Mouse (Mus musculus): ENCODE data around the gene Ubald2. TPM values are rescaled to one million over a fixed set of nuclear protein-coding genes. Genes with fewer than 3 reads are reported as not detected.

Gene Ubald2
- polyA plus RNA-seq (2014; fragmentation: Illumina TruSeq; extraction: RNeasy Lipid Tissue Mini Kit (QIAGEN cat#74804); ENCODE audit: low read depth, low replicate concordance) = 4.4 TPM

DNA sequence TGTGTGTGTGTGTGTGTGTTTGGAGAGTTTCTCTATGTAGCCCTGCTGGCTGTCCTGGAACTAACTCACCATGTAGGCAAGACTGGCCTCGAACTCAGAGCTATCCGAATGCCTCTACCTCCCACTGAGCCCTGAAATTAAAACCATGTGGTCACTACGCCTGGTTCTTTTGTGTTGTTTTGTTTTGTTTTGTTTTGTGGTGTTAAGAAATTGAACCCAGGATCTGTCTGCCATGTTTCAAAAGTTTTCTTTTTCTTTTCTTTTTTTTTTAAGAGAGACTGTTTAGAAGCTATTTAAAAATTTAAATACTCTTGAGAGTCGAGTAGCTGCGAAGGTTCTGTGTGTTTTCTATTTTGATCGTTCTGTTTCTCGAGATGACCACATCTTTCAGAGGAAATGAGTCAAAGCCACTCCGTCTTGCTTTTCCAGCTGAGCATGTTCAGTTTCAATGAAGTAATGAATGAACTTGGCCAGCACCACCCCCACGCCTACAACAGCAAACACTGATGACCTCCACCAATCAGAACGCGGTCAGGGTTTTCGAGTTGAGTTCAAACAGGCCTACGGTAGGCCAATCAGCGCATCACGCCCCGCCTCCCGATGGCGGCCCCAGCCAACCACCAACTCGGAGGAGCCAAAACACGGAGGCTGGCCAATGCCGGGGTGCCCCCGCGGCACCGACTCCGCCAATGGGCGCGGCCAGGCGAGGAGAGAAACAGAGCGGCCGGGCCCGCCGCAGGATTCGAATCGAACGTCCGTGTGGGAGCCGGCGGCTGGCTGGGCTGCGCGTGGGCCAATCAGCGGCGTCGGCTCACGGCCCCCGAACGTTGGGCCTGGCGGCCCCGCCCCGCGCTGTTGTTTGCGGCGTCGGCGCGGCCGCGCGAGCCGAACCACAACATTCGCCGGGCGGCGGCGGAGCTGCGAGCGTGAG, at the start of gene Ubald2:
TSS of gene Ubald2 (plus strand) at position 739 of the 931 bp plus-strand sequence.

DNA sequence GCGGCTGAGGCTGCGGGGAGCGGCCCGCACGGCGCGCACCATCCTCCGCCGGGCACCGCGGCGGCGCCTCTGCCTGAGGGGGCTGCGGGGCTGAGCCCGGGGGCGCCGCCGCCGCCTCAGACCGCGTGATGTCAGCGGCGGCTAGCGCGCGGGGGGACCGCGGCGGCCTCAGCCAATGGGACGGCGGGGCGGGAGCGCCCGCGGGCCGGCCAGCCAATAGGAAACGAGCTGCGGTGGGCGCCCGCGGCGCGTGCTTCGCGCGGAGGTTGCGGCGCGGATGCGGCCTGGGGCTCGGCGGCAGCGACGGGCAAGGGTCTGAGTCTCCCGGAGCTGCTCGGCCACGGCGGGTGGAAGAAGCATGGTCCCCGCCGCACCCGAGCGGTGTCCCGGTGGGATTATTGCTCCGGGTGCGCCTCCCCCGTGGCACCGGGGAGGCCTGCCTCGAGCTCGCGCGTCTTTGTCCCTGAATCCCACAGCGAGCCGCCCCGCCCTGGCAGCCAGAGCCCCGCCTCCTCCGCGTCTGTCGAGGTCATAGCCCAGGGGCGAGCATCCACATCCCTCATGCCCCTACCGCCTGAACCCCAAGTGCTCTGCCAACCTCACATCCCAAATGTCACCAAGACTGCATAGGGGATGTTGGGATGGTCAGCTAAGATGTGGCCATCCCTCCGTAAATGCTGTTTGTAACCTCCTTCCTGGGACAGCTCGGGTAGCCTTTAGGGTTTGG, 20.8 kb upstream of the Ubald2 start, which contains the start of gene Rnf157:
TSS of gene Rnf157 (minus strand) at position 129 of the 727 bp plus-strand sequence.

DNA sequence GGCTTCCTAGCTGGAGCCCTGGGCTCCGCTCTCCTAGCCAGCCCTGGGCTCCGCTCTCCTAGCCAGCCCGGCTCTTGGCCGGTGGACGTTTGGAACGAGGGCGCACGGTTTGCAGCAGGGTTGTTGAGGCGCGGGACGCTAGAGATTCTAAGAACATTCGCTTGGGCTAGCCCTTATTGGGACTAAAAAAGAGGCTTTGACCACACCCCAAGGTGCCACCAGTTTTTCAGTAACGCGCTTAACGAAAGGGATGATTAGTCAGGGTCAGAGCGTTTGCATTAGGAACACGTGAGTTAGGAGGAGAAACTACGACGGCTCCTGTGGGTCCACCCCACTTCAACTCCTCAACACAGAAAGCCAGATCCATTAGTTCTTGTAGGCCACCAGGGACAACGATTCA, 32.2 kb downstream of the Ubald2 start, which contains the start of gene Qrich2:
TSS of gene Qrich2 (minus strand) at position 101 of the 400 bp plus-strand sequence.

Other genes with a start within 250 kb of the Ubald2 start
- not detected for gene Ten1, start 235.2 kb upstream of the Ubald2 start, polyA plus RNA-seq (2014; fragmentation: Illumina TruSeq; extraction: RNeasy Lipid Tissue Mini Kit (QIAGEN cat#74804); ENCODE audit: low read depth, low replicate concordance)
- 957 TPM for gene Acox1, start 235.0 kb upstream of the Ubald2 start, polyA plus RNA-seq (2014; fragmentation: Illumina TruSeq; extraction: RNeasy Lipid Tissue Mini Kit (QIAGEN cat#74804); ENCODE audit: low read depth, low replicate concordance)
- not detected for gene Evpl, start 196.0 kb upstream of the Ubald2 start, polyA plus RNA-seq (2014; fragmentation: Illumina TruSeq; extraction: RNeasy Lipid Tissue Mini Kit (QIAGEN cat#74804); ENCODE audit: low read depth, low replicate concordance)
- gene Srp68, start 159.9 kb upstream of the Ubald2 start, polyA plus RNA-seq (2014; fragmentation: Illumina TruSeq; extraction: RNeasy Lipid Tissue Mini Kit (QIAGEN cat#74804); ENCODE audit: low read depth, low replicate concordance) = 7.2 TPM
- gene Galr2, start 153.2 kb upstream of the Ubald2 start, polyA plus RNA-seq (2014; fragmentation: Illumina TruSeq; extraction: RNeasy Lipid Tissue Mini Kit (QIAGEN cat#74804); ENCODE audit: low read depth, low replicate concordance) = not detected
- 7.5 TPM for gene Exoc7, start 126.9 kb upstream of the Ubald2 start, polyA plus RNA-seq (2014; fragmentation: Illumina TruSeq; extraction: RNeasy Lipid Tissue Mini Kit (QIAGEN cat#74804); ENCODE audit: low read depth, low replicate concordance)
- not detected for gene Foxj1, start 98.7 kb upstream of the Ubald2 start, polyA plus RNA-seq (2014; fragmentation: Illumina TruSeq; extraction: RNeasy Lipid Tissue Mini Kit (QIAGEN cat#74804); ENCODE audit: low read depth, low replicate concordance)
- gene Rnf157, start 21.1 kb upstream of the Ubald2 start, polyA plus RNA-seq (2014; fragmentation: Illumina TruSeq; extraction: RNeasy Lipid Tissue Mini Kit (QIAGEN cat#74804); ENCODE audit: low read depth, low replicate concordance) = 0.13 TPM
- gene Qrich2, start 32.1 kb downstream of the Ubald2 start, polyA plus RNA-seq (2014; fragmentation: Illumina TruSeq; extraction: RNeasy Lipid Tissue Mini Kit (QIAGEN cat#74804); ENCODE audit: low read depth, low replicate concordance) = not detected
- gene Prpsap1, start 60.1 kb downstream of the Ubald2 start, polyA plus RNA-seq (2014; fragmentation: Illumina TruSeq; extraction: RNeasy Lipid Tissue Mini Kit (QIAGEN cat#74804); ENCODE audit: low read depth, low replicate concordance) = 28.4 TPM
- not detected for gene Sphk1, start 96.8 kb downstream of the Ubald2 start, polyA plus RNA-seq (2014; fragmentation: Illumina TruSeq; extraction: RNeasy Lipid Tissue Mini Kit (QIAGEN cat#74804); ENCODE audit: low read depth, low replicate concordance)
- 1.7 TPM for gene Ube2o, start 147.4 kb downstream of the Ubald2 start, polyA plus RNA-seq (2014; fragmentation: Illumina TruSeq; extraction: RNeasy Lipid Tissue Mini Kit (QIAGEN cat#74804); ENCODE audit: low read depth, low replicate concordance)
- not detected for gene Aanat, start 152.3 kb downstream of the Ubald2 start, polyA plus RNA-seq (2014; fragmentation: Illumina TruSeq; extraction: RNeasy Lipid Tissue Mini Kit (QIAGEN cat#74804); ENCODE audit: low read depth, low replicate concordance)
- gene Rhbdf2, start 192.9 kb downstream of the Ubald2 start, polyA plus RNA-seq (2014; fragmentation: Illumina TruSeq; extraction: RNeasy Lipid Tissue Mini Kit (QIAGEN cat#74804); ENCODE audit: low read depth, low replicate concordance) = 0.24 TPM
- gene Prcd, start 219.4 kb downstream of the Ubald2 start, polyA plus RNA-seq (2014; fragmentation: Illumina TruSeq; extraction: RNeasy Lipid Tissue Mini Kit (QIAGEN cat#74804); ENCODE audit: low read depth, low replicate concordance) = not detected
- gene Cygb, start 220.2 kb downstream of the Ubald2 start, polyA plus RNA-seq (2014; fragmentation: Illumina TruSeq; extraction: RNeasy Lipid Tissue Mini Kit (QIAGEN cat#74804); ENCODE audit: low read depth, low replicate concordance) = 0.42 TPM

All from liver, adult 10 weeks (tissue).